Mouse (Mus musculus): Measurements from ENCODE around the gene Adgrv1. TPM values are rescaled to one million over a fixed set of nuclear protein-coding genes. Genes with fewer than 3 reads are reported as not detected.
A peak's percentile ranks its signal among the peaks of the same experiment; 100 is the strongest.
"Not testable (repeated sequence)": the region's sequence is repeated elsewhere in the genome, so short reads cannot be mapped to it uniquely, and the experiment has no call there.

Gene Adgrv1
- total RNA-seq, 2 experiments from 2014 or later, result 1.3 to 1.5 TPM

- no peak for DNase-seq (ENCODE audit: low spot score in 2 of 2)
Measured at GRCm38 (mm10) chr13:81270396-81270795, 362.6 kb downstream of the Adgrv1 start.

- no peak for DNase-seq (ENCODE audit: low spot score in 2 of 2)
Measured at GRCm38 (mm10) chr13:81269056-81269455, 363.9 kb downstream of the Adgrv1 start.

- DNase-seq (ENCODE audit: low spot score in 2 of 2), result not testable (repeated sequence)
Measured at GRCm38 (mm10) chr13:81267489-81267888, 365.5 kb downstream of the Adgrv1 start.

GRCm38 (mm10) chr13:81264465-81264864 lies 368.5 kb downstream of the Adgrv1 start:
- DNase-seq (ENCODE audit: low spot score in 2 of 2), result peak in 1 of 2 experiments; percentile 4

GRCm38 (mm10) chr13:81241181-81241580 lies 391.8 kb downstream of the Adgrv1 start:
- no peak for DNase-seq (ENCODE audit: low spot score in 2 of 2)

- no peak for DNase-seq (ENCODE audit: low spot score in 2 of 2)
Measured at GRCm38 (mm10) chr13:81239836-81240235, 393.1 kb downstream of the Adgrv1 start.

- no peak for DNase-seq (ENCODE audit: low spot score in 2 of 2)
Measured at GRCm38 (mm10) chr13:81239427-81239826, 393.5 kb downstream of the Adgrv1 start.

- DNase-seq (ENCODE audit: low spot score in 2 of 2), result no peak
Measured at GRCm38 (mm10) chr13:81238855-81239254, 394.1 kb downstream of the Adgrv1 start.

GRCm38 (mm10) chr13:81237947-81238346 lies 395.0 kb downstream of the Adgrv1 start:
- DNase-seq (ENCODE audit: low spot score in 2 of 2), result no peak

- no peak for DNase-seq (ENCODE audit: low spot score in 2 of 2)
Measured at GRCm38 (mm10) chr13:81236758-81237395, 396.1 kb downstream of the Adgrv1 start.

GRCm38 (mm10) chr13:81234031-81234430 lies 398.9 kb downstream of the Adgrv1 start:
- DNase-seq (ENCODE audit: low spot score in 2 of 2), result no peak

- DNase-seq (ENCODE audit: low spot score in 2 of 2), result no peak
Measured at GRCm38 (mm10) chr13:81232839-81233238, 400.1 kb downstream of the Adgrv1 start.

- DNase-seq (ENCODE audit: low spot score in 2 of 2), result no peak
Measured at GRCm38 (mm10) chr13:81230161-81230560, 402.8 kb downstream of the Adgrv1 start.

- DNase-seq (ENCODE audit: low spot score in 2 of 2), result no peak
Measured at GRCm38 (mm10) chr13:81223768-81224167, 409.2 kb downstream of the Adgrv1 start.

- no peak for DNase-seq (ENCODE audit: low spot score in 2 of 2)
Measured at GRCm38 (mm10) chr13:81222377-81222776, 410.6 kb downstream of the Adgrv1 start.

- no peak for DNase-seq (ENCODE audit: low spot score in 2 of 2)
Measured at GRCm38 (mm10) chr13:81211436-81211835, 421.5 kb downstream of the Adgrv1 start.

- DNase-seq (ENCODE audit: low spot score in 2 of 2), result no peak
Measured at GRCm38 (mm10) chr13:81210516-81210915, 422.4 kb downstream of the Adgrv1 start.

- DNase-seq (ENCODE audit: low spot score in 2 of 2), result no peak
Measured at GRCm38 (mm10) chr13:81209815-81210214, 423.1 kb downstream of the Adgrv1 start.

- DNase-seq (ENCODE audit: low spot score in 2 of 2), result no peak
Measured at GRCm38 (mm10) chr13:81208106-81208613, 424.8 kb downstream of the Adgrv1 start.

GRCm38 (mm10) chr13:81181966-81182908 lies 450.7 kb downstream of the Adgrv1 start:
- no peak for DNase-seq (ENCODE audit: low spot score in 2 of 2)

- DNase-seq (ENCODE audit: low spot score in 2 of 2), result no peak
Measured at GRCm38 (mm10) chr13:81181459-81181858, 451.5 kb downstream of the Adgrv1 start.

GRCm38 (mm10) chr13:81176820-81177219 lies 456.1 kb downstream of the Adgrv1 start:
- no peak for DNase-seq (ENCODE audit: low spot score in 2 of 2)

Measured in layer of hippocampus, adult 18-20 months (tissue).